Mouse (Mus musculus) frontal cortex, adult 2 months (tissue): ENCODE measurements around the gene Gm5269. TPM values are rescaled to one million over a fixed set of nuclear protein-coding genes. Genes with fewer than 3 reads are reported as not detected.

Experiments used
- DNase-seq, 2 experiments: peaks; one replicate each; pipeline ENCODE4 v3.0.0; 2022; ENCODE audit warnings: low spot score in 1 of 2; ENCODE audit errors: extremely low spot score in 1 of 2
- polyA plus RNA-seq: library from polyadenylated mRNA; depleted of rRNA; stranded (reverse); fragments of >200 nt; gene quantifications from 2 replicates; pipeline ENCODE4 v1.2.3, GENCODE M21; 2012; rRNA removed

Gm5269 gene
- not detected in 2 replicates for polyA plus RNA-seq

GRCm38 (mm10) chr1:45890173-45890572 lies at the start of gene Gm5269:
TSS of gene Gm5269 (minus strand) at chr1:45890273.
- DNase-seq: no peak

- no peak for DNase-seq
Observed at GRCm38 (mm10) chr1:45931127-45931526, 41.1 kb upstream of the Gm5269 start.

GRCm38 (mm10) chr1:45926911-45927310 lies 36.8 kb upstream of the Gm5269 start:
- no peak for DNase-seq

GRCm38 (mm10) chr1:45926393-45926763 lies 36.3 kb upstream of the Gm5269 start, which contains the start of gene Slc40a1:
TSS of gene Slc40a1 (minus strand) at chr1:45926523.
- no peak for DNase-seq

- DNase-seq: peak; percentile 28 to 74
Observed at GRCm38 (mm10) chr1:45925500-45926392, 35.7 kb upstream of the Gm5269 start.

GRCm38 (mm10) chr1:45925131-45925499 lies 35.0 kb upstream of the Gm5269 start:
- DNase-seq: no peak

- no peak for DNase-seq
Observed at GRCm38 (mm10) chr1:45924516-45924915, 34.4 kb upstream of the Gm5269 start.

GRCm38 (mm10) chr1:45923306-45923705 lies 33.2 kb upstream of the Gm5269 start:
- DNase-seq: no peak

- DNase-seq: no peak
Observed at GRCm38 (mm10) chr1:45920703-45921102, 30.6 kb upstream of the Gm5269 start.

GRCm38 (mm10) chr1:45919752-45920151 lies 29.7 kb upstream of the Gm5269 start:
- no peak for DNase-seq

GRCm38 (mm10) chr1:45917136-45917803 lies 27.2 kb upstream of the Gm5269 start:
- DNase-seq: no peak

- no peak for DNase-seq
Observed at GRCm38 (mm10) chr1:45916174-45916573, 26.1 kb upstream of the Gm5269 start.

GRCm38 (mm10) chr1:45914236-45914635 lies 24.2 kb upstream of the Gm5269 start:
- no peak for DNase-seq

GRCm38 (mm10) chr1:45905107-45905821 lies 15.2 kb upstream of the Gm5269 start:
- no peak for DNase-seq

- no peak for DNase-seq
Observed at GRCm38 (mm10) chr1:45904161-45904560, 14.1 kb upstream of the Gm5269 start.

- no peak for DNase-seq
Observed at GRCm38 (mm10) chr1:45898044-45898443, 8.0 kb upstream of the Gm5269 start.

- no peak for DNase-seq
Observed at GRCm38 (mm10) chr1:45894168-45894912, 4.3 kb upstream of the Gm5269 start.

GRCm38 (mm10) chr1:45891986-45892385 lies 1.9 kb upstream of the Gm5269 start:
- no peak for DNase-seq

- DNase-seq: no peak
Observed at GRCm38 (mm10) chr1:45886800-45887199, 3.3 kb downstream of the Gm5269 start.

- DNase-seq: no peak
Observed at GRCm38 (mm10) chr1:45883378-45883777, 6.7 kb downstream of the Gm5269 start.
